8 mouse cellular contexts compared by ENCODE assay signal in the genomic region with DNA sequence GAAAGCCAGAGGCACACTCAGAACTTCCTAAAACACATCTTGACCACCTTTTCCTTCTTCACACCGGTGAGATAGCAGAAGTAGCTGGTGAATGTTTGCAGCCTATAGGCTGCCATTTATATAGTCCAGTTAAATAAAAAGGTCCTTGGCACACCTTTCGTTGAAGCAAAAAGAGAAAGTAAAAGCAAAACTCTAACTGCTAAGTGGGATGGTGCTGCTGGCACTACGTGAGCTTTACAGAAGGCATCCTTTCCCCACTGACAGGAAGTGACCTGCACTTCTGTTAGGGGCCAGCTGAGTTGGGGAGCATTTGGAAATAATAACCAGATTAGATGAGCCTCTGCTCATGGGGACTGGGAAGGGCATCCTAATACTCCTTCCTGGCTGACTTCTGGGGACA. TPM values are rescaled to one million over a fixed set of nuclear protein-coding genes. Genes with fewer than 3 reads are reported as not detected.
DNase-seq lines count a peak whose midpoint lies in the region; ATAC-seq and TF ChIP-seq lines count a peak whose summit lies in the region.

No protein-coding gene starts in this region.

- H3K9ac ChIP-seq in embryonic facial prominence, embryonic 15.5 days, result no peak overlapping the region
- peak overlapping the region; percentile 60; the same call in 1 of the 2 replicates for H3K9ac ChIP-seq in liver, embryonic 11.5 days (ENCODE audit: low read depth, low read length)
- H3K9ac ChIP-seq in stomach, embryonic 15.5 days, result no peak overlapping the region

- peak overlapping the region; percentile 61 for H3K27ac ChIP-seq in spleen, adult 2 months (ENCODE audit: insufficient read depth, low read length)
- no peak overlapping the region for H3K27ac ChIP-seq in embryonic facial prominence, embryonic 15.5 days (replicated peaks)
- no peak overlapping the region for H3K27ac ChIP-seq in liver, embryonic 11.5 days (ENCODE audit: low read depth, low read length)
- no peak overlapping the region for H3K27ac ChIP-seq in stomach, embryonic 15.5 days

- H3K4me2 ChIP-seq in embryonic facial prominence, embryonic 15.5 days (replicated peaks), result peak overlapping the region; percentile 92
- H3K4me2 ChIP-seq in liver, embryonic 11.5 days, result peak overlapping the region; percentile 89
- H3K4me2 ChIP-seq in stomach, embryonic 15.5 days, result peak overlapping the region; percentile 88

- H3K36me3 ChIP-seq in spleen, adult 2 months (ENCODE audit: control insufficient read depth, insufficient read depth, low read length), result no peaks in the 10 kb centered on the region
- H3K36me3 ChIP-seq in embryonic facial prominence, embryonic 15.5 days, result no peaks in the 10 kb centered on the region
- H3K36me3 ChIP-seq in liver, embryonic 11.5 days (ENCODE audit: control insufficient read depth, insufficient read depth, low read length), result no peaks in the 10 kb centered on the region
- no peaks in the 10 kb centered on the region for H3K36me3 ChIP-seq in stomach, embryonic 15.5 days

- no peak for TF ChIP-seq CTCF in spleen, adult 2 months (IDR thresholded peaks at IDR 0.05; ENCODE audit: extremely low read depth, insufficient read depth, insufficient read length, insufficient replicate concordance)

- H3K4me1 ChIP-seq in spleen, adult 2 months (ENCODE audit: control insufficient read depth, insufficient read depth, insufficient read length), result no peaks in the 10 kb centered on the region
- peaks cover 8% of the 10 kb centered on the region for H3K4me1 ChIP-seq in embryonic facial prominence, embryonic 15.5 days
- no peaks in the 10 kb centered on the region; the same call in 1 of the 2 replicates for H3K4me1 ChIP-seq in liver, embryonic 11.5 days (replicated peaks; ENCODE audit: control insufficient read depth, insufficient read depth, low read length)
- 0 out of 2 replicates have a peak, but pooled peaks cover 2% of the 10 kb centered on the region for H3K4me1 ChIP-seq in stomach, embryonic 15.5 days

- peak overlapping the region; percentile 75 for H3K4me3 ChIP-seq in spleen, adult 2 months (ENCODE audit: extremely low read depth, insufficient read depth, insufficient read length)
- H3K4me3 ChIP-seq in embryonic facial prominence, embryonic 15.5 days (replicated peaks), result peak overlapping the region; percentile 60
- H3K4me3 ChIP-seq in liver, embryonic 11.5 days (ENCODE audit: low read depth, low read length), result peak overlapping the region; percentile 62
- peak overlapping the region; percentile 49; the same call in 1 of the 2 replicates for H3K4me3 ChIP-seq in stomach, embryonic 15.5 days (replicated peaks)

- peak in 1 of 2 experiments; percentile 31 for DNase-seq in spleen, adult 2 months (ENCODE audit: low read depth in 1 of 2, low spot score in 2 of 2)
- DNase-seq in spleen, postnatal 14 days (ENCODE audit: low spot score in 2 of 2), result no peak
- no peak for DNase-seq in liver, embryonic 11.5 days (ENCODE audit: low spot score)
- DNase-seq in testis, postnatal 14 days (ENCODE audit: low spot score), result no peak
- DNase-seq in spleen, adult 12 weeks (ENCODE audit: low spot score), result no peak
- no peak for DNase-seq in frontal cortex, postnatal 25 days (ENCODE audit: low spot score in 2 of 2)

- TF ChIP-seq POLR2A in spleen, adult 2 months (IDR thresholded peaks at IDR 0.05; ENCODE audit: low read depth, low read length), result no peak

- no peak for ATAC-seq in embryonic facial prominence, embryonic 15.5 days (ENCODE audit: insufficient number of reproducible peaks, low FRiP score, low TSS enrichment, low read depth)
- ATAC-seq in liver, embryonic 11.5 days (replicated peaks; ENCODE audit: low FRiP score), result no peak
- ATAC-seq in stomach, embryonic 15.5 days (ENCODE audit: insufficient read depth, low FRiP score, low read depth), result no peak

- no peaks in the 10 kb centered on the region for H3K27me3 ChIP-seq in spleen, adult 2 months (ENCODE audit: control insufficient read depth, insufficient read depth, low read length)
- H3K27me3 ChIP-seq in embryonic facial prominence, embryonic 15.5 days, result peaks cover 6% of the 10 kb centered on the region; the same call in 1 of the 2 replicates
- H3K27me3 ChIP-seq in liver, embryonic 11.5 days (replicated peaks; ENCODE audit: control insufficient read depth, insufficient read depth, low read length), result 0 out of 2 replicates have a peak, but pooled peaks cover 3% of the 10 kb centered on the region
- H3K27me3 ChIP-seq in stomach, embryonic 15.5 days (replicated peaks), result 0 out of 2 replicates have a peak, but pooled peaks cover 3% of the 10 kb centered on the region

- no peaks in the 10 kb centered on the region for H3K9me3 ChIP-seq in embryonic facial prominence, embryonic 15.5 days (replicated peaks)
- H3K9me3 ChIP-seq in liver, embryonic 11.5 days (ENCODE audit: control insufficient read depth, low read length), result no peaks in the 10 kb centered on the region
- H3K9me3 ChIP-seq in stomach, embryonic 15.5 days, result no peaks in the 10 kb centered on the region

- 6% methylated on average over 3 of the region's 3 CpGs for WGBS in spleen, adult 2 months
- WGBS in embryonic facial prominence, embryonic 15.5 days, result 73% methylated on average over 3 of the region's 3 CpGs
- 51% methylated on average over 3 of the region's 3 CpGs for WGBS in liver, embryonic 11.5 days
- WGBS in stomach, embryonic 15.5 days, result 74% methylated on average over 3 of the region's 3 CpGs

RNA-seq across cellular contexts. Expression of a gene that starts 0.8 kb away (rescaled TPM):
- 2.2 and 2.3 TPM in 2 replicates for polyA plus RNA-seq in spleen, adult 2 months (2012; rRNA removed)
- polyA plus RNA-seq in embryonic facial prominence, embryonic 15.5 days (2015; fragmentation: Nextera tagmentation; extraction: Ambion mirVana), result 1.1 and 1.5 TPM in 2 replicates
- 8.5 and 9.3 TPM in 2 replicates for polyA plus RNA-seq in liver, embryonic 11.5 days (2014; fragmentation: Nextera tagmentation; extraction: Ambion mirVana)
- polyA plus RNA-seq in stomach, embryonic 15.5 days (2015; fragmentation: Nextera tagmentation; extraction: Ambion mirVana), result 1.1 TPM in 2 replicates
